Mouse (Mus musculus): ENCODE measurements at regions not wholly inside any gene's neighbourhood (a gene's known extent, or its start where the extent isn't known, plus 50 kb on each side); places are given as distances from the start of the nearest gene placed in this dataset.

DNA sequence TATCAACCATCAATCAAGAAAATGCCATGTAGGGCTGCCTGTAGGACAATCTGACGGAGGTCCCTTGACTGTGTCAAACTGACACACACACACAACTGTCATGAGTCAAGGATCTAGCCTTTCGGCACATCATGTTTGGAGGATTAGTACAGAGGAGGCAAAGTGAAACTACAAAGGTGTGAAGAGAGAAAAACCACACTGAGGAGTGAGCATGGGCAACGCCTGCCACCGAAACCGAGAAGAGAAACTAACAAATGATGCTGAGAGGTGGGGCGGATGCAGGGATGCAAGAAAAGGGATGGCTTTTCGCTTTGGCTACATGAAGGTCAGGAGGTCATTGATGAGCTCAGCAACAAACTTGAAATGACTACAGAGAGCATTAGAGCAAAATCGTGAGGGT lies 111.8 kb upstream of the Bach2 start:
- no peaks in the 10 kb centered on the region for H3K4me1 ChIP-seq (ENCODE audit: control insufficient read depth in 1 of 2, insufficient read depth in 2 of 2, low read length in 2 of 2)
- no peak overlapping the region for H3K4me3 ChIP-seq (ENCODE audit: control insufficient read depth in 1 of 2, insufficient read depth in 1 of 2, low read depth in 2 of 2, low read length in 2 of 2)
- H3K9me3 ChIP-seq (replicated peaks; ENCODE audit: insufficient read depth, low read length): no peaks in the 10 kb centered on the region
- H3K9ac ChIP-seq (ENCODE audit: control insufficient read depth, low read depth, low read length, poor library complexity, severe bottlenecking): no peak overlapping the region
- H3K27me3 ChIP-seq (ENCODE audit: control insufficient read depth in 1 of 2, insufficient read depth in 2 of 2, low read length in 2 of 2): no peaks in the 10 kb centered on the region; a peak in 1 of 4 replicates
- H3K79me2 ChIP-seq (ENCODE audit: control insufficient read depth, insufficient read depth, low read length, poor library complexity): no peaks in the 10 kb centered on the region
- TF ChIP-seq UBTF (IDR thresholded peaks at IDR 0.05; ENCODE audit: borderline replicate concordance, insufficient read depth, low read depth, low read length) (no peak), USF2 (IDR thresholded peaks at IDR 0.05; ENCODE audit: borderline replicate concordance in 1 of 2, insufficient read depth in 1 of 2, low read depth in 1 of 2, low read length in 2 of 2) (no peak), POLR2AphosphoS2 (IDR thresholded peaks at IDR 0.05; ENCODE audit: low read length) (no peak), TAL1 (IDR thresholded peaks at IDR 0.05; ENCODE audit: low read length) (no peak), MAZ (IDR thresholded peaks at IDR 0.05; ENCODE audit: low read depth, low read length) (no peak)
- H3K36me3 ChIP-seq (ENCODE audit: control insufficient read depth in 1 of 2, insufficient read depth in 2 of 2, low read length in 2 of 2): no peaks in the 10 kb centered on the region
- DNase-seq (ENCODE audit: low read depth, low spot score): no peak
- H3K27ac ChIP-seq (ENCODE audit: control insufficient read depth, low read depth, low read length): no peak overlapping the region

DNA sequence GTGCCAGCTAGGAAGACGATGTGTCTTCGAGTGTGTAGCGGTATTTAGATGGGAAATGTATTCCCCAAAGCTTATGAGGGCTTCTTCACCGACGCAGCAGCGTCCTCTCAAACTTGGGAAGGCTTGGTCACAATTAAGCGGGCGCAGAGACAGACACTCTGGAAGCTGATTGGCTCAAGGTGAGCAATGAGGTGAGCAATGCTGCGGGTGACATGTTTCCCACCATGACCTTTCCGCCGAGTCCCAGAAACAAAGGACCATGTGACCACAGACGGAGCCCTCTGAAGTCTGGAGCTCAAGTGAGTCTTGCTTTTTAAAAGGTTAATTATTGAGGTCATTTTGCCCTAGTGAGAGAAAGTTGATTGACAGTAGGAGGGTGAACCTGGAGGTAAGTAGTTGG lies 108.0 kb upstream of the Bach2 start:
- TF ChIP-seq NELFE (IDR thresholded peaks at IDR 0.05; ENCODE audit: low read depth, low read length): no peak
- TF ChIP-seq SIN3A (IDR thresholded peaks at IDR 0.05; ENCODE audit: low read length): no peak
- no peak for TF ChIP-seq TBP (IDR thresholded peaks at IDR 0.05; ENCODE audit: low read depth, low read length)
- TF ChIP-seq MAZ (IDR thresholded peaks at IDR 0.05; ENCODE audit: low read depth, low read length): no peak
- no peak for TF ChIP-seq MAX (IDR thresholded peaks at IDR 0.05; ENCODE audit: low read length)
- no peak for TF ChIP-seq GATA1 (IDR thresholded peaks at IDR 0.05; ENCODE audit: low read depth, low read length)
- no peak for TF ChIP-seq MAFK (IDR thresholded peaks at IDR 0.05; ENCODE audit: borderline replicate concordance, low read depth, low read length)
- no peak for TF ChIP-seq HCFC1 (IDR thresholded peaks at IDR 0.05; ENCODE audit: low read depth, low read length)
- no peak for TF ChIP-seq ZKSCAN1 (IDR thresholded peaks at IDR 0.05; ENCODE audit: low read depth, low read length)
- TF ChIP-seq POLR2A (IDR thresholded peaks at IDR 0.05; ENCODE audit: control insufficient read depth in 1 of 2, insufficient read depth in 1 of 2, low read depth in 1 of 2, low read length in 2 of 2, poor library complexity in 1 of 2): no peak
- no peak for TF ChIP-seq CHD2 (IDR thresholded peaks at IDR 0.05; ENCODE audit: low read length)
- DNase-seq (ENCODE audit: low read depth, low spot score): no peak
- Histone ChIP-seq H3K27ac (ENCODE audit: control insufficient read depth, low read depth, low read length) (no peak overlapping the region), H3K79me2 (ENCODE audit: control insufficient read depth, insufficient read depth, low read length, poor library complexity) (no peaks in the 10 kb centered on the region), H3K9me3 (replicated peaks; ENCODE audit: insufficient read depth, low read length) (no peaks in the 10 kb centered on the region), H3K4me3 (ENCODE audit: control insufficient read depth in 1 of 2, insufficient read depth in 1 of 2, low read depth in 2 of 2, low read length in 2 of 2) (no peak overlapping the region), H3K27me3 (ENCODE audit: control insufficient read depth in 1 of 2, insufficient read depth in 2 of 2, low read length in 2 of 2) (no peaks in the 10 kb centered on the region; a peak in 1 of 4 replicates), H3K4me1 (ENCODE audit: control insufficient read depth in 1 of 2, insufficient read depth in 2 of 2, low read length in 2 of 2) (no peaks in the 10 kb centered on the region), H3K36me3 (ENCODE audit: control insufficient read depth in 1 of 2, insufficient read depth in 2 of 2, low read length in 2 of 2) (no peaks in the 10 kb centered on the region), H3K9ac (ENCODE audit: control insufficient read depth, low read depth, low read length, poor library complexity, severe bottlenecking) (no peak overlapping the region)

DNA sequence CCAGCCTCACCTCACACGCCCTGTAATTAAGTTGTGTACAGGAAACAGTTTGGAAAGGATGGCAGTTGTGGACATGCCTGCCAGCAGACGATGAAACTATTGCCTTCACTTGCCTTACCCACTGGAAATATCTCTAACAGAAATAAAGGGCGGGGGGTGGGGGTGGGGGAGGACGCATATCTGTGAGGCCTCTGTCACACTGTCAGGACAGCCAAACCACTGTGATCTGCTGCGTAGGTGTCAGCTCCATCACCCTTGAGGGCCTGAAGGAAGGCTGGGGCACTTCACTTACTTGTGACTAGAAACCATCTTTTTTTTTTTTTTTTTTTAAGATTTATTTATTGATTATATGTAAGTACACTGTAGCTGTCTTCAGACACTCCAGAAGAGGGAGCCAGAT lies 106.8 kb upstream of the Bach2 start:
- TF ChIP-seq CHD2 (IDR thresholded peaks at IDR 0.05; ENCODE audit: low read length) (no peak), SIN3A (IDR thresholded peaks at IDR 0.05; ENCODE audit: low read length) (no peak), ETS1 (IDR thresholded peaks at IDR 0.05; ENCODE audit: low read depth, low read length) (no peak), E2F4 (IDR thresholded peaks at IDR 0.05; ENCODE audit: borderline replicate concordance, low read depth, low read length) (no peak), POLR2A (IDR thresholded peaks at IDR 0.05; ENCODE audit: control insufficient read depth in 1 of 2, insufficient read depth in 1 of 2, low read depth in 1 of 2, low read length in 2 of 2, poor library complexity in 1 of 2) (no peak), HCFC1 (IDR thresholded peaks at IDR 0.05; ENCODE audit: low read depth, low read length) (no peak), USF2 (IDR thresholded peaks at IDR 0.05; ENCODE audit: borderline replicate concordance in 1 of 2, insufficient read depth in 1 of 2, low read depth in 1 of 2, low read length in 2 of 2) (no peak), MXI1 (IDR thresholded peaks at IDR 0.05; ENCODE audit: low read depth, low read length) (no peak), GATA1 (IDR thresholded peaks at IDR 0.05; ENCODE audit: low read depth, low read length) (no peak), MAZ (IDR thresholded peaks at IDR 0.05; ENCODE audit: low read depth, low read length) (no peak), SMC3 (IDR thresholded peaks at IDR 0.05; ENCODE audit: low read depth, low read length) (no peak), RCOR1 (IDR thresholded peaks at IDR 0.05; ENCODE audit: low read depth, low read length) (no peak), TBP (IDR thresholded peaks at IDR 0.05; ENCODE audit: low read depth, low read length) (no peak), MAFK (IDR thresholded peaks at IDR 0.05; ENCODE audit: borderline replicate concordance, low read depth, low read length) (no peak), TAL1 (IDR thresholded peaks at IDR 0.05; ENCODE audit: low read length) (no peak), TCF12 (IDR thresholded peaks at IDR 0.05; ENCODE audit: low read depth, low read length) (no peak), CTCF (IDR thresholded peaks at IDR 0.05 in 2 of 3, conservative IDR thresholded peaks at IDR 0.05 in 1 of 3; ENCODE audit: control insufficient read depth in 1 of 3, insufficient read depth in 1 of 3, low read depth in 2 of 3, low read length in 3 of 3, poor library complexity in 1 of 3, severe bottlenecking in 1 of 3) (no peak), MYC (IDR thresholded peaks at IDR 0.05; ENCODE audit: low read depth, low read length) (no peak), EP300 (IDR thresholded peaks at IDR 0.05; ENCODE audit: low read depth in 1 of 2, low read length in 2 of 2) (no peak), POLR2AphosphoS2 (IDR thresholded peaks at IDR 0.05; ENCODE audit: low read length) (no peak)
- no peaks in the 10 kb centered on the region for H3K9me3 ChIP-seq (replicated peaks; ENCODE audit: insufficient read depth, low read length)
- no peaks in the 10 kb centered on the region for H3K79me2 ChIP-seq (ENCODE audit: control insufficient read depth, insufficient read depth, low read length, poor library complexity)
- no peak overlapping the region for H3K27ac ChIP-seq (ENCODE audit: control insufficient read depth, low read depth, low read length)
- DNase-seq (ENCODE audit: low read depth, low spot score): no peak
- H3K27me3 ChIP-seq (ENCODE audit: control insufficient read depth in 1 of 2, insufficient read depth in 2 of 2, low read length in 2 of 2): no peaks in the 10 kb centered on the region; a peak in 1 of 4 replicates
- no peak overlapping the region for H3K4me3 ChIP-seq (ENCODE audit: control insufficient read depth in 1 of 2, insufficient read depth in 1 of 2, low read depth in 2 of 2, low read length in 2 of 2)
- H3K4me1 ChIP-seq (ENCODE audit: control insufficient read depth in 1 of 2, insufficient read depth in 2 of 2, low read length in 2 of 2): no peaks in the 10 kb centered on the region
- no peak overlapping the region for H3K9ac ChIP-seq (ENCODE audit: control insufficient read depth, low read depth, low read length, poor library complexity, severe bottlenecking)
- no peaks in the 10 kb centered on the region for H3K36me3 ChIP-seq (ENCODE audit: control insufficient read depth in 1 of 2, insufficient read depth in 2 of 2, low read length in 2 of 2)

Data from MEL (cell line).